Mouse (Mus musculus) forebrain, embryonic 15.5 days (tissue): ENCODE measurements around the gene Uts2r. TPM values are rescaled to one million over a fixed set of nuclear protein-coding genes. Genes with fewer than 3 reads are reported as not detected.

Experiments used
- ATAC-seq: fragments of 200-750 bp; cut with Nextera tagmentation; replicated peaks from 2 replicates; pipeline ENCODE4 v1.8.0; 2017; ENCODE audit warnings: mild to moderate bottlenecking, moderate TSS enrichment, moderate library complexity
- H3K27ac ChIP-seq: fragments of 300-500 bp; sonication (generic); replicated peaks from 2 replicates; pipeline ENCODE4 v1.5.1; 2015; ENCODE audit warnings: mild to moderate bottlenecking, inconsistent platforms
- H3K27me3 ChIP-seq: fragments of 300-500 bp; sonication (generic); 2 replicates; pipeline ENCODE4 v1.6.1; 2015; ENCODE audit warnings: inconsistent platforms
- H3K36me3 ChIP-seq: fragments of 300-500 bp; sonication (generic); 2 replicates; pipeline ENCODE4 v1.6.1; 2015; ENCODE audit warnings: mild to moderate bottlenecking, inconsistent platforms
- H3K4me1 ChIP-seq: fragments of 300-500 bp; sonication (generic); 2 replicates; pipeline ENCODE4 v1.6.1; 2015; ENCODE audit warnings: inconsistent platforms
- H3K4me2 ChIP-seq: fragments of 300-500 bp; sonication (generic); replicated peaks from 2 replicates; pipeline ENCODE4 v1.6.1; 2015; ENCODE audit warnings: mild to moderate bottlenecking, inconsistent platforms
- H3K4me3 ChIP-seq: fragments of 300-500 bp; sonication (generic); 2 replicates; pipeline ENCODE4 v1.5.1; 2015; ENCODE audit warnings: mild to moderate bottlenecking, inconsistent platforms
- H3K9ac ChIP-seq: fragments of 300-500 bp; sonication (generic); replicated peaks from 2 replicates; pipeline ENCODE4 v1.6.1; 2015; ENCODE audit warnings: mild to moderate bottlenecking, inconsistent platforms
- H3K9me3 ChIP-seq: fragments of 300-500 bp; sonication (generic); 2 replicates; pipeline ENCODE4 v1.6.1; 2016; ENCODE audit warnings: inconsistent platforms
- WGBS: fragments of 180-500 bp; shearing (Covaris S2); methylation state at CpG from one replicate; pipeline ENCODE4 v1.1.7; 2015; ENCODE audit warnings: mixed read lengths; 5-methylcytosine and 5-hydroxymethylcytosine counted together
- polyA plus RNA-seq: library from polyadenylated mRNA; unstranded; fragments of >200 nt; fragmentation: Nextera tagmentation; extraction: Ambion mirVana; gene quantifications from 2 replicates; pipeline ENCODE4 v1.2.1, GENCODE M21; 2015

Uts2r gene
- polyA plus RNA-seq, 1 experiment from 2014 or later, result not detected

DNA sequence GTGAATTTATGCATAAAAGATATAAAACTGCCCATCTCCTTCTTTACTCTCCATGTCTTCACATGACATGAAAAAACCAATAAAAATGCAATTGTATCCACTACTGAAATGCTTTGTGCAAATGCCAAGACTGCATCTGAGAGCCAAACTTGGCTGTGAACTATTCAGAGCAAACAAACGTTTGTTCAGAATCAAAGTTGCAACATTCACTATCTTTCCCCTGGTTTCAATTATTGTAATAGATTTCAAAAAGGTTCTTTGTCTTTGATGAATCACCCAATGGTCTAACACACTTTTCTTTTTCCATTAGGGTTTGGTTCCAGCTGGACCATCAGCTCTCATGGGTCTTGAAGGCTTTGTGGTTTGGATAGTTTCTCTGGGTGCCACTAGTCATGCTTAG is 30.5 kb upstream of the Uts2r start:
- H3K4me1 ChIP-seq, result no peaks in the 10 kb centered on the region
- no peak overlapping the region for H3K4me2 ChIP-seq
- ATAC-seq, result no peak
- 63% methylated on average over 1 of the region's 1 CpGs for WGBS
- H3K9me3 ChIP-seq, result no peaks in the 10 kb centered on the region
- H3K27me3 ChIP-seq, result no peaks in the 10 kb centered on the region
- no peaks in the 10 kb centered on the region for H3K36me3 ChIP-seq
- no peak overlapping the region for H3K27ac ChIP-seq
- no peak overlapping the region for H3K4me3 ChIP-seq
- H3K9ac ChIP-seq, result no peak overlapping the region

DNA sequence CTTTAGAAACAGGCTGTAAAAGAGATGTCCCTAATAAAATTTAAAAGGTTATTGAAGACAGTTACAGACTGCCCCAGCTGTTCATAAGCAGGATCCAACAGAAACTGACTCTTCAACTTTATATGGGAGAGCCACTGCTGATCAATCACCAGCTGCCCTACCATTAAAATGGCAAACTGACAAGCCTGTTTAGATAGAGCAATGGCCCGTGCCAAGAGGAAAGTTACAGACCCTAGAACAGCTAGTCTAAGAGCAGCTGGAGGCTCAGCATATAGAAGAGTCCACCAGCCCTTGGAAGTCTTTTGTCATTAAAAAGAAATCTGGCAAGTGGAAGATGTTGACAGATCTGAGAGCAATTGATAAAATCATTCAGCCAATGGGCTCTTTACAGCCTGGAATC is 25.5 kb upstream of the Uts2r start:
- no peaks in the 10 kb centered on the region for H3K9me3 ChIP-seq
- H3K4me1 ChIP-seq, result no peaks in the 10 kb centered on the region
- no peak overlapping the region for H3K4me3 ChIP-seq
- ATAC-seq, result no peak
- H3K27me3 ChIP-seq, result no peaks in the 10 kb centered on the region
- no peak overlapping the region for H3K9ac ChIP-seq
- H3K27ac ChIP-seq, result no peak overlapping the region
- no peak overlapping the region for H3K4me2 ChIP-seq
- H3K36me3 ChIP-seq, result no peaks in the 10 kb centered on the region
- WGBS, result 83% methylated on average over 1 of the region's 1 CpGs

DNA sequence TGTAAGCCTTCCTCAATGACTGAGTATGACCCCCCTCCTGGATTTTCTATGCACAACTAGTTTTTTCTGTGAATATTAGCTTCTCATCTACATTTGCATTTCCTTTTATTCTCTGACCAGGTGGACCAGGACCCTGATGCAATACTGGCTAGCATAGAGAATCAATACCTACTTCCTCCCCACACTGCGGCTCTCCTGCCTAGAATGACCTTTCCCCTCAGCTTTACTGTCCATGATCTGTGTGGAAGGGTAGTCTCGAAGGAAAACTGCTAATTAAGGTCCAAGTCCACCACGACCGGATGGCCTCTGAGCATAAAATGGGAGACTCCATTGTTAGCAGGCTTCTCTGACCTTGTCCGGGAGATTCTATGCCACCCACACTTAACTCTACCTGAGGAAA is 22.4 kb upstream of the Uts2r start:
- Histone ChIP-seq H3K4me3 (no peak overlapping the region), H3K27me3 (no peaks in the 10 kb centered on the region), H3K9ac (no peak overlapping the region), H3K4me1 (no peaks in the 10 kb centered on the region), H3K9me3 (no peaks in the 10 kb centered on the region), H3K4me2 (no peak overlapping the region), H3K27ac (no peak overlapping the region), H3K36me3 (no peaks in the 10 kb centered on the region)
- 90% methylated on average over 5 of the region's 5 CpGs for WGBS
- no peak for ATAC-seq

GRCm38 (mm10) chr11:121138732-121139131 is 21.3 kb upstream of the Uts2r start:
- ATAC-seq, result no peak
- Histone ChIP-seq H3K27me3 (no peaks in the 10 kb centered on the region), H3K4me3 (no peak overlapping the region), H3K9ac (no peak overlapping the region), H3K27ac (no peak overlapping the region), H3K4me1 (no peaks in the 10 kb centered on the region), H3K36me3 (no peaks in the 10 kb centered on the region), H3K4me2 (no peak overlapping the region), H3K9me3 (no peaks in the 10 kb centered on the region)
- WGBS, result 39% methylated on average over 6 of the region's 6 CpGs

DNA sequence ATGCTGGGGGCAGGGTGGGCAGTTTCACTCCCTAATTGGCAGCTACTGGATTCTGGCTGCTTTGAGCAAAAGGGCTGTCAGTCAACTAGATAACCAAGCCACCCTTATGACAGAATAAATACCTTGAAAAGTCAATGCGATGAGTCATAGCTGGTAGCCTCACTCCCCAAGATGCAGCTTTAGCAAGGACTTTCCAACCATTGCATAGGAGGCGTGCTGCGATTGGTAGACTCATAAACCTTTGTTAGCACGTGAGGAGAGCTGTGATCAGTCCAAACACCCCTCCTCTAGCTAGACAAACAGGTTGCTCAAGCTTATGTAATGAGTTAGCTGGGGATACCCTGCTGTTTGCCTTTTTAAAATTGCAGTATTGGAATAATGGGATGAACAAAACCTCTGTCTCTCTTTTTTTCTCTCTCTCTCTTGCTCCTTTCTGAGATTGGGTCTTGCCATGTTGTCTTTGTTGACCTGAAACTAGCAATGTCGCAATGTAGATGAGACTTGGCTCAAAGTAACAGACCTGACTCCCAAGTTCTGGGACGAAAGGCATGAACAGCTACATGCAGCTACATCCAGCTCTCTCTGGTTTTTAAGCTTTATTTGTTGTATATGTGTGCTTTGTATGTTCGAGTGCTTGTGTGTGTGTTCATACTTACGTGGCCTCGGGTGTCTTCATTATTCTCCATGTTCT is 16.6 kb upstream of the Uts2r start:
- Histone ChIP-seq H3K4me1 (no peaks in the 10 kb centered on the region), H3K27ac (no peak overlapping the region), H3K4me2 (no peak overlapping the region), H3K4me3 (no peak overlapping the region), H3K9ac (no peak overlapping the region), H3K27me3 (no peaks in the 10 kb centered on the region), H3K9me3 (no peaks in the 10 kb centered on the region), H3K36me3 (no peaks in the 10 kb centered on the region)
- ATAC-seq, result no peak
- 74% methylated on average over 9 of the region's 9 CpGs for WGBS

GRCm38 (mm10) chr11:121145865-121146264 is 14.2 kb upstream of the Uts2r start, which contains the start of gene Tex19.1:
Gene Tex19.1 (plus strand): TSS chr11:121146143.
- ATAC-seq, result no peak
- Histone ChIP-seq H3K4me1 (no peaks in the 10 kb centered on the region), H3K4me3 (no peak within 1 kb of the TSS), H3K9ac (no peak within 1 kb of the TSS), H3K4me2 (no peak within 1 kb of the TSS), H3K27me3 (no peaks in the 10 kb centered on the region), H3K36me3 (no peaks in the 10 kb centered on the region), H3K9me3 (no peaks in the 10 kb centered on the region), H3K27ac (no peak within 1 kb of the TSS)
- WGBS, result 89% methylated on average over 22 of the region's 22 CpGs

- Histone ChIP-seq H3K4me1 (no peaks in the 10 kb centered on the region), H3K36me3 (no peaks in the 10 kb centered on the region), H3K9me3 (no peaks in the 10 kb centered on the region), H3K27ac (no peak overlapping the region), H3K4me2 (no peak overlapping the region), H3K27me3 (no peaks in the 10 kb centered on the region), H3K9ac (no peak overlapping the region), H3K4me3 (no peak overlapping the region)
- 89% methylated on average over 3 of the region's 3 CpGs for WGBS
- no peak for ATAC-seq
Measured at GRCm38 (mm10) chr11:121148193-121148592, 11.9 kb upstream of the Uts2r start.

DNA sequence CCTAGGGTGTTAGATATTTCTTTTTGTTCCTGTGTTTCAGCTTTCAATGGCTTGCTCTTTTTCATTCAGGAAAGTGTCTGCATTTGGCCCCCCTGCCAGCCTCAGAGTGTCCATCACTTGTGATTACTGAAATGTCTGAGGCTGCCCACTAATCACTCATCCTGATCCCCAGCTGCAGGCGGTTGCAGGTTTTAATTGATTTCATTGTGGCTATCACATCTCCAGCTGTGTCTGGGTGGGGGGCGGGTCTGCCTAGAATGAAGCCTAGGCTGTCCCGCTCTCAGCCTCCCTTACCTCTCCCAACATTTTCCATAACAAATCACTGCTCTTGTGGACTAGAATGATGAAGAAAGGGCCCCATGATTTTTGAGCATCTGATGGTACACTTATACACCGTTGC is 5.9 kb upstream of the Uts2r start:
- ATAC-seq, result no peak
- WGBS, result 13% methylated on average over 4 of the region's 4 CpGs
- Histone ChIP-seq H3K9me3 (no peaks in the 10 kb centered on the region), H3K36me3 (no peaks in the 10 kb centered on the region), H3K27ac (no peak overlapping the region), H3K9ac (no peak overlapping the region), H3K4me1 (peaks cover 7% of the 10 kb centered on the region), H3K27me3 (peaks cover 30% of the 10 kb centered on the region), H3K4me2 (no peak overlapping the region), H3K4me3 (no peak overlapping the region)

DNA sequence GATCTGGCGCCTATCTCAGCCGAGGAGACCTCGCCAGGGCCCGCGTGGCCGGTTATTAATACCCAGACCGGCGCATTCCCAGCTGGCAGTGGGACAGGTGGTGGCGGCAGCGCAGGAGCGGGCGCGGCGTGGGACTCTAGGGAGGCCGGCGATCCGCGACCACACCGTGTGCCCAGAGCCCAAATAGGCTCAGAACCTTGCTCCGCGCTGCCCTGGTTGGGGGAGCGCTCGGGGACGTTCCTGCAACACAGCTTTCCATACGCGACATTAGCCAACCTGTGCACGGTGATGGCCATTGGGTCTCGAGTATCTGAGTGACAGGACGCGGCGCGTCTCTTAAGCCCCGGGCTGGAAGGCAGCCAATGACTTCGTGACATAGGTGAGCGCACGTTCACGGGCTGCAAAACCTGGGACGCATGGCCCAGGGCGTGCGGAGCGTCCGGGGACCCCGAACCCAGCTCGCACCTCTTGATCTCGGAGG is 3.6 kb upstream of the Uts2r start:
- under 1% methylated on average over 45 of the region's 45 CpGs for WGBS
- Histone ChIP-seq H3K4me3 (peak overlapping the region; percentile 36), H3K4me2 (peak overlapping the region; percentile 59), H3K9me3 (no peaks in the 10 kb centered on the region), H3K9ac (peak overlapping the region; percentile 27; the same call in 1 of the 2 replicates), H3K27ac (no peak overlapping the region), H3K4me1 (peaks cover 7% of the 10 kb centered on the region), H3K36me3 (no peaks in the 10 kb centered on the region), H3K27me3 (peaks cover 30% of the 10 kb centered on the region)
- ATAC-seq, result no peak

GRCm38 (mm10) chr11:121160636-121161346 is 720 bp downstream of the Uts2r start:
- ATAC-seq, result no peak
- H3K4me1 ChIP-seq, result peaks cover 7% of the 10 kb centered on the region
- 93% methylated on average over 26 of the region's 26 CpGs for WGBS
- no peaks in the 10 kb centered on the region for H3K36me3 ChIP-seq
- H3K27ac ChIP-seq, result no peak overlapping the region
- H3K4me3 ChIP-seq, result no peak overlapping the region
- no peak overlapping the region for H3K4me2 ChIP-seq
- peaks cover 21% of the 10 kb centered on the region for H3K27me3 ChIP-seq
- no peaks in the 10 kb centered on the region for H3K9me3 ChIP-seq
- H3K9ac ChIP-seq, result no peak overlapping the region

GRCm38 (mm10) chr11:121163751-121164150 is 3.7 kb downstream of the Uts2r start:
- ATAC-seq, result no peak
- 89% methylated on average over 4 of the region's 4 CpGs for WGBS
- Histone ChIP-seq H3K27ac (no peak overlapping the region), H3K9me3 (no peaks in the 10 kb centered on the region), H3K27me3 (no peaks in the 10 kb centered on the region), H3K4me3 (no peak overlapping the region), H3K4me1 (no peaks in the 10 kb centered on the region), H3K36me3 (no peaks in the 10 kb centered on the region), H3K9ac (no peak overlapping the region), H3K4me2 (no peak overlapping the region)

DNA sequence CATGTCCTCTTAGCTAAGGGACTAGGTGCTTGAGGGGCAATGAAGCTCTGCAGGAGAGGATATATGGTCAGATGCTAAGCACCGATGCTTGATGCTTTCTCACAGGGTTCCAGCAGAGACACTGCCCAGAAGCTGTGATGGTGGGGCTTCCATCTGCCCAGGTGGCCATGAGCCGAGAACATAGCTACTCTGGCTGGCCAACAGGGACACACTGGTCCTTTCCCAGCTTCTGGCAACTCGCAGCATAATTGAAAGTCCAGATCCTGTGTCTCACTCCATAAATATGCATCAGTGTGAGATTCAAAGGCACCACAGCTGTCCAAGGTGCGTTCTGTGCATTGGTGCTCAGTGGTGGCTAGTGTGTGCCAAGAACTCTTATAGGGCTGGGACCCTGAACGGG is 13.1 kb downstream of the Uts2r start:
- Histone ChIP-seq H3K9me3 (no peaks in the 10 kb centered on the region), H3K27me3 (no peaks in the 10 kb centered on the region), H3K9ac (no peak overlapping the region), H3K4me2 (no peak overlapping the region), H3K36me3 (no peaks in the 10 kb centered on the region), H3K4me3 (no peak overlapping the region), H3K27ac (no peak overlapping the region), H3K4me1 (peaks cover 3% of the 10 kb centered on the region; the same call in 1 of the 2 replicates)
- WGBS, result 80% methylated on average over 5 of the region's 5 CpGs
- ATAC-seq, result no peak
